Mouse (Mus musculus) lung, postnatal 0 days (tissue): ENCODE measurements around the gene Bclaf1.

ENCODE experiments used
- CTCF ChIP-seq: IDR thresholded peaks from 2 replicates; pipeline ENCODE4 v1.5.1; 2016; ENCODE audit warnings: antibody characterized with exemption, mild to moderate bottlenecking
- EP300 ChIP-seq: IDR thresholded peaks from 2 replicates; pipeline ENCODE4 v1.6.1; 2016; ENCODE audit warnings: antibody characterized with exemption, mild to moderate bottlenecking, control low read depth

GRCm38 (mm10) chr10:20285994-20286836 is 26.1 kb upstream of the Bclaf1 start:
- TF ChIP-seq CTCF (no peak), EP300 (no peak)
